Mouse (Mus musculus): ENCODE measurements around the gene BC030867. TPM values are rescaled to one million over a fixed set of nuclear protein-coding genes. Genes with fewer than 3 reads are reported as not detected.

Gene BC030867
- polyA plus RNA-seq, 1 experiment, result 31.8 TPM

DNA sequence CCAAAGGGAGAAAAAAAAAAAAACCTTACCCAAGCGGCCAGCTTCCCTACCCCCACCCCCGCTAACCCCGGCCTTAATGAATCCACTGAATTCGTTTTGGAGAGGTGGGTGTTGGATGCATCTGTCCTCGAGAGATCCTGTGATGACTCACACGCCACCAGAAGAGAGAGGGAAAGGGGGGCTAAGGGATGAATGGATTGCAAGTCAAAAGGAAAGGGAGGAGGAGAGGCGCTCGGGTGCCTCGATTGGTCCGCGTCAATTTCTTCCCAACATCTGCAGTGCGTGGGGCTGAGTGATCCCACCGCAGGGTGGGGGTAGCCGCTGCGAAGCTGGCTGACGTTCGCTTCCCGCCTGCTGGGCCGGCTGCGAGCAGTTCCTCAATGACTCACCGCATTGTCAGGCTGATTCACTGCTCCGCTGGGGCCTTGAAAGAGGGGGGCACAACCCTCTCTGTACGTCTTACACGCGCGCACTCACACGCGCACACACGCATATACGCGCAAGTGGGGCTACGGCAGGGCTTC is 3.7 kb upstream of the BC030867 start:
- no peak for TF ChIP-seq CTCF (IDR thresholded peaks at IDR 0.05; ENCODE audit: control insufficient read depth, insufficient read depth, insufficient replicate concordance, low read depth, low read length)
- TF ChIP-seq POLR2A (IDR thresholded peaks at IDR 0.05; ENCODE audit: control insufficient read depth, low read depth, low read length), result no peak
- no peaks in the 10 kb centered on the region for H3K36me3 ChIP-seq (ENCODE audit: control insufficient read depth, insufficient read depth, low read length)
- H3K27ac ChIP-seq (ENCODE audit: control insufficient read depth, insufficient read depth, low read depth, low read length), result no peak overlapping the region
- no peaks in the 10 kb centered on the region for H3K27me3 ChIP-seq (ENCODE audit: control insufficient read depth, insufficient read depth, low read length)
- peaks cover 9% of the 10 kb centered on the region for H3K4me1 ChIP-seq (ENCODE audit: control insufficient read depth, insufficient read depth, low read length)
- H3K4me3 ChIP-seq (ENCODE audit: control insufficient read depth, low read depth, low read length), result no peak overlapping the region

DNA sequence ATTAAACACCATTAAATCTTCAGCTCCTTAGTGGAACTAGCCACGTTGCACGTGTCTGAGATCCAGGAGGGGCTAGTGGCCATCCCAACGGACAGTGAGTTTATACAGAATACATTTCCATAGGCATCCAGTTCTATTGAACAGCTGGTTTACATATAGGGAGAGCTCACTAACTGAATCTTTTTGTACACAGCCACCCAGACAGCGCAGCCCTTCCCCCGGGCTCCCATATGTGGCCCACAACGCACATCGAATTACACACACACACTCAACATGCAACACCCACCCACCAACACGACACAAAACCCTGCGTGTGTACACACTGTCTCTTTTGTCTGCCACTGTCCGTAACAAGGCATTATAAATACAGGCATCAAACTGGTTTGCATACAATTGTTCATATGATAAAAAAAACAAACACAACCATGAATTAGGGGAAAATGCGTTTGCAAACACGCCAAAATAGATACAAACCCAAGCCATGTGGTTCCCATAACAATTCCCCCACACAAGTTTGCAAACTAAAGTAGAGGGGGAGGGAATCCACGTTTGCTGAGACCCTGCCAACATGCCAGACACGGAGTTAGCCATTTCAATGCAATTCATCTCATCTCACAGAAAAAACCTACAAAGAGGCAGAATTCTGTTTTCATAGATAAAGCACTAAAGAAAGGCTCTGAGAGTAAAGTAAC is 3.0 kb upstream of the BC030867 start:
- H3K4me3 ChIP-seq (ENCODE audit: control insufficient read depth, low read depth, low read length), result no peak overlapping the region
- no peak for TF ChIP-seq CTCF (IDR thresholded peaks at IDR 0.05; ENCODE audit: control insufficient read depth, insufficient read depth, insufficient replicate concordance, low read depth, low read length)
- no peak for TF ChIP-seq POLR2A (IDR thresholded peaks at IDR 0.05; ENCODE audit: control insufficient read depth, low read depth, low read length)
- H3K4me1 ChIP-seq (ENCODE audit: control insufficient read depth, insufficient read depth, low read length), result peaks cover 9% of the 10 kb centered on the region
- H3K27me3 ChIP-seq (ENCODE audit: control insufficient read depth, insufficient read depth, low read length), result no peaks in the 10 kb centered on the region
- H3K27ac ChIP-seq (ENCODE audit: control insufficient read depth, insufficient read depth, low read depth, low read length), result no peak overlapping the region
- no peaks in the 10 kb centered on the region for H3K36me3 ChIP-seq (ENCODE audit: control insufficient read depth, insufficient read depth, low read length)

DNA sequence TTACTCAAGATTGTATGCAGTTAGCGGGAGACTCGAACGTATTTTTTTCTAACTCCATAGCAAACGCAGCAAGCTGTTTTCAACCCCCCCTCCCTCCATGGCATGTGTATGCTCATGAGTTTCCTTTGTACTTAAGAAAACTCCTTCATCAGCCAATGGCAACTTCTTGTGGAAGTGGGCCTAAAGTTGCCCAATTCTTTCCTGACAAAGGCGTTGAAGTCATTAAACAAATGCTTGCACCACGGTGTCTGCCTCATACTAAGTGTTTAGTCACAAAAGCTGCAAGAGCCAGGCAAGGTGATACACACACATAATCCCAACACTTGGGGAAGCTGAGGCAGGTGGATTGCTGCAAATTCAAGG is 2.4 kb upstream of the BC030867 start:
- H3K27me3 ChIP-seq (ENCODE audit: control insufficient read depth, insufficient read depth, low read length), result no peaks in the 10 kb centered on the region
- H3K4me3 ChIP-seq (ENCODE audit: control insufficient read depth, low read depth, low read length), result no peak overlapping the region
- no peaks in the 10 kb centered on the region for H3K36me3 ChIP-seq (ENCODE audit: control insufficient read depth, insufficient read depth, low read length)
- no peak overlapping the region for H3K27ac ChIP-seq (ENCODE audit: control insufficient read depth, insufficient read depth, low read depth, low read length)
- TF ChIP-seq CTCF (IDR thresholded peaks at IDR 0.05; ENCODE audit: control insufficient read depth, insufficient read depth, insufficient replicate concordance, low read depth, low read length) (no peak), POLR2A (IDR thresholded peaks at IDR 0.05; ENCODE audit: control insufficient read depth, low read depth, low read length) (no peak)
- H3K4me1 ChIP-seq (ENCODE audit: control insufficient read depth, insufficient read depth, low read length), result peaks cover 9% of the 10 kb centered on the region

DNA sequence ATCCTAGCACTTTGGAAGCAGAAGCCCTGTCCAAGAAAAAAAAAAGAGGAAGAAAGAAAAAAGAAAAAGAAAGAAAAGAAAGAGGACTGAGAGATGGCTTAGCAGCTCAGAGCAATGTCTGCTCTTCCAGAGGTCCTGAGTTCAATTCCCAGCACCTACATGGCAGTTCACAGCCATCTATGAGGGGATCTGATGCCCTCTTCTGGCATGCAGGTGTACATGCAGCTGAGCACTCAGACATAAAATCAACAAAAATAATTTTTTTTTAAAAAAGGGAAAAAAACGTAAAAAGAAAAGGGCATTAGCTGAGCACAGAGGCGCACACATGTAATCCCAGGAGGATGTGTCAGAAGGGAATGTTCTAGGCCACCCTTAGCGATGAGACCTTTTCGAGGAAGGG is 1.8 kb upstream of the BC030867 start:
- Histone ChIP-seq H3K27ac (ENCODE audit: control insufficient read depth, insufficient read depth, low read depth, low read length) (no peak overlapping the region), H3K4me1 (ENCODE audit: control insufficient read depth, insufficient read depth, low read length) (peaks cover 9% of the 10 kb centered on the region), H3K27me3 (ENCODE audit: control insufficient read depth, insufficient read depth, low read length) (no peaks in the 10 kb centered on the region), H3K36me3 (ENCODE audit: control insufficient read depth, insufficient read depth, low read length) (no peaks in the 10 kb centered on the region), H3K4me3 (ENCODE audit: control insufficient read depth, low read depth, low read length) (no peak overlapping the region)
- no peak for TF ChIP-seq CTCF (IDR thresholded peaks at IDR 0.05; ENCODE audit: control insufficient read depth, insufficient read depth, insufficient replicate concordance, low read depth, low read length)
- TF ChIP-seq POLR2A (IDR thresholded peaks at IDR 0.05; ENCODE audit: control insufficient read depth, low read depth, low read length), result no peak

DNA sequence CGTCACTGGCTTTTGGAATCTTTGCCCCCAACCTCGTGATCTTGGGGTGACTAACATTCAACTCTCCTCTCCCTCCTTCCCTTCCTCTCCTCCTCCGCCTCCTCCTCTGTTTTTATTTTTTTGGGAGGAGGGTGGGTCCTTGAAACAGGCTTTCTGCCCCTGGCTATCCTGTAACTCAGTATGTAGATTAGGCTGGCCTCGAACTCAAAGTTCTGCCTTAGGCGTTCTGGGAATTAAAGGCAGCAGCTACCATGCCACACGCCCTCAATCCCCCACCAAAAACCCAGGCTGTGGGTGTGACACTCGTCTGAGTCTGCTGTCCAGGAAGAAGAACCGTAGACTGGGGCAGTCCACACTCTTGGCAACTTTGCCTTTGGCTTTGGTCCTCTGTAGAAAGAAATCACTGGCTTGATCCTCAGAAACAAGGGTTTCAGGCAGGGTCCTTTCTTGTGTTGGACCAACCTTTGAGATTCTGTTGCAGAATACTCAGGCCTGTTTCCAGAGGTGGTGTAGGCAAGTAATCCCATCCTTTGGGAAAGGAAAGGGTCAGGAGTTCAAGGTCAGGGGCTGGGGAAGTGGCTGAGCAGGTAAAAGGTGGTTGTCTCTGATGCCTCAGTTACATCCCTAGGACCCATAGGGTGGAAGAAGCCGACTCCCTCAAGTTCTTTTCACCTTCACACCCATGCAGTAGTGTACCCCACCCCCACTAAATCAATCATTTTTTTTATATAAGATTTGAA is 839 bp downstream of the BC030867 start:
- TF ChIP-seq POLR2A (IDR thresholded peaks at IDR 0.05; ENCODE audit: control insufficient read depth, low read depth, low read length) (no peak), CTCF (IDR thresholded peaks at IDR 0.05; ENCODE audit: control insufficient read depth, insufficient read depth, insufficient replicate concordance, low read depth, low read length) (no peak)
- H3K27ac ChIP-seq (ENCODE audit: control insufficient read depth, insufficient read depth, low read depth, low read length), result peak overlapping the region; percentile 63

DNA sequence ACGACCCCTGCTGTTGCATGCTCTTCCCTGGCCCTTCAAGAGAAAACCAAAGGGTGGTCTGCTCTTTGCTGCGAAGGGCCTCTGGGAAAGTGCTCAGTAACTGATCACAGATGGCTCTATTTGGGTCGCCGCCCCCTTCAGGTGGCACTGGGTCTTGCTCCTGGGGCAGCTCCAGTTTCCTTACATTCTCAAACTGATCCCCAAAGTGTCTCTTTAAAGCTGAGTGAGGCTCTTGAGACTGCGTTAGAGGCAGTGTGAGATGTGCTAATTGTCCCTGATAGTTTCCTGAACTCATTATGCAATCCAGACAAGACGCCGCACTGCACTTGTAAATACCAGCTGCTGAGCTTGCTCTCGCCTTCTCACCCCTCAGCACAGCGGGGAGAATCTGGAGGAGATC is 8.8 kb downstream of the BC030867 start:
- Histone ChIP-seq H3K36me3 (ENCODE audit: control insufficient read depth, insufficient read depth, low read length) (peaks cover 2% of the 10 kb centered on the region; the same call in 1 of the 2 replicates), H3K27me3 (ENCODE audit: control insufficient read depth, insufficient read depth, low read length) (no peaks in the 10 kb centered on the region), H3K4me1 (ENCODE audit: control insufficient read depth, insufficient read depth, low read length) (no peaks in the 10 kb centered on the region), H3K27ac (ENCODE audit: control insufficient read depth, insufficient read depth, low read depth, low read length) (no peak overlapping the region), H3K4me3 (ENCODE audit: control insufficient read depth, low read depth, low read length) (no peak overlapping the region)
- TF ChIP-seq CTCF (IDR thresholded peaks at IDR 0.05; ENCODE audit: control insufficient read depth, insufficient read depth, insufficient replicate concordance, low read depth, low read length) (no peak; the same call in 1 of the 2 replicates), POLR2A (IDR thresholded peaks at IDR 0.05; ENCODE audit: control insufficient read depth, low read depth, low read length) (no peak)

More for the DNA sequence above, 839 bp downstream of the BC030867 start:
- Histone ChIP-seq H3K4me3 (ENCODE audit: control insufficient read depth, low read depth, low read length) (peak overlapping the region; percentile 88), H3K36me3 (ENCODE audit: control insufficient read depth, insufficient read depth, low read length) (no peaks in the 10 kb centered on the region), H3K4me1 (ENCODE audit: control insufficient read depth, insufficient read depth, low read length) (peaks cover 9% of the 10 kb centered on the region), H3K27me3 (ENCODE audit: control insufficient read depth, insufficient read depth, low read length) (no peaks in the 10 kb centered on the region)

DNA sequence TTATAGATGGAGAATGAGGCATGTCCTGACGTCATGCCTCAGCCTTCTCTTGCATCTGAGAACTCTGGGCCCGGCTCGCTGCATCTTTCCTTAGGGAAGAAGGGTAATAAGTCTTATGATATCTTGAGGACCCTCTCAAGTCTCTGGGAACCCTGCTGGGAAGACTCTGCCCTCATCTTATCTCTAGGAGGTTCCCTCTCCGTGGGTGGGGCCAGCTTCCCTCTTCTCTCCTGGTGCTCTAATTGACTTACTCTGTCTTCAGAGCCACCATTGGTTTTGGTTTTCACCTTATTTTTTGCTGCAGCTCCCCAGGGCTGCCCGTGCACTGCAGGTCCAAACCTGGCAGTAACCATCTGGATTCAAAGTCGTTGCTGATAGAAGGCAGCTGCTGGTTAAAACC is 9.4 kb downstream of the BC030867 start:
- Histone ChIP-seq H3K4me1 (ENCODE audit: control insufficient read depth, insufficient read depth, low read length) (no peaks in the 10 kb centered on the region), H3K27ac (ENCODE audit: control insufficient read depth, insufficient read depth, low read depth, low read length) (no peak overlapping the region), H3K36me3 (ENCODE audit: control insufficient read depth, insufficient read depth, low read length) (peaks cover 2% of the 10 kb centered on the region), H3K4me3 (ENCODE audit: control insufficient read depth, low read depth, low read length) (no peak overlapping the region), H3K27me3 (ENCODE audit: control insufficient read depth, insufficient read depth, low read length) (no peaks in the 10 kb centered on the region)
- no peak for TF ChIP-seq POLR2A (IDR thresholded peaks at IDR 0.05; ENCODE audit: control insufficient read depth, low read depth, low read length)
- no peak for TF ChIP-seq CTCF (IDR thresholded peaks at IDR 0.05; ENCODE audit: control insufficient read depth, insufficient read depth, insufficient replicate concordance, low read depth, low read length)

Data from testis, adult 2 months (tissue).